Mouse (Mus musculus) hindlimb bud, embryonic 11.5 days (tissue): ENCODE measurements around the gene Gpr146.

Experiments
- DNase-seq: peaks from one replicate; pipeline ENCODE4 v3.0.0-alpha.2; 2012; ENCODE audit warnings: low read depth, low spot score; ENCODE audit errors: extremely low spot score

Gpr146 gene

GRCm38 (mm10) chr5:139355235-139355772 is 22.2 kb upstream of the Gpr146 start:
- DNase-seq: no peak

DNA sequence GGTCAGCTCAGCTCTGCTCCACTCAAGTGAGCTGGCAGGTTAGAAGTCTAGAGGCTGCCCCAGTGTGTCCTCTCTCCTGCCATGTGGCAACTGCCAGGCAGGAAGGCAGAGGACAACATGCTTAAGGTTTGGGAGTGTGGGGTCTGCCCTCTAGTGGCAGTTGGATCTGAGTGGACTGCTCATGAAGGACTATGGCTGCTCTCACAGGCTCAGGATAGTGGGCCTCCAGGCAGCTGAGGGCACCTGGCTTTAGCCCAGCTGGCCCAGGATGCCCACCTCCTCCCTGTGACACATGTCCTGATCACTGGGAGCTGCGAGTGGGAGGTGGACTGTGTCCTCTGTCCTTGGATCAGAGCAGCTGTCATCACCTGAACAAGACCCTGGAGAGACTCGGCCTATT is 18.8 kb upstream of the Gpr146 start:
- DNase-seq: no peak

DNA sequence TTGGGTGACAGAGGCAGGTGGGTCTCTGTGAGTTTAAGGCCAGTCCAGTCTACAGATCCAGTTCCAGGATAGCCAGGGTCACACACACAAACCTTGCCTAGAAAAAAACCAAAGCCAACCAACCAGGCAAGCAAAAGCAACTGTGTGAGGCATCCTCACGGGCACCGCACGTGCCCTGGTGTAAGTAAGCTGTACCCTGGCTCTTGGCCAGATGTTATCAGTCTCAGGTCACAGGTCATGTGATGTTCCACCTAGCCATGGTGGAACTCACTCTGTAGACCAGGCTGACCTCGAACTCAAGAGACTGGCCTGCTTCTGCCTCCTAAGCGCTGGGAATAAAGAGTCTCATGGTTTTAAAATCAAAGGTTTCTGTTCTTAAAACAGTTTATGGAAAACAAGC is 18.3 kb upstream of the Gpr146 start:
- DNase-seq: no peak

DNA sequence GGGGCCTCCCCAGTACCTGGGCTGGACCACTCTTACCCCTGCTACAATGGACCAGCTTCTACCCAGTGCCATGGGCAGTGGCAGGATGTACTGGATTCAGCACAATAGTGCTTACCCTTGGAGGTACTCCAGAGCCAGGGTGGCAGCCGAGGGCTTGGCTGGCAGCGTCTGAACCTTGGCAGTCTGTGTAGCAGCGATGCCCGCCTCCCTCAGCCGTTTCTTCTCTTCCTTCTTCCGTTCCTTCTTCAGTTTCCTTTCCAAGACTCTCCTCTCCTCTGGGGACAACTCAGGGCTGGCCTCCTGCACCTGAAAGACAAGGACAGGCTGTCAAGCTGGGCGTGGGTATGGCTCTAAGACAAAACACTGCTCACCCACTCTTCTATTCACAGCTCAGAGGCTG is 13.6 kb upstream of the Gpr146 start:
- no peak for DNase-seq

DNA sequence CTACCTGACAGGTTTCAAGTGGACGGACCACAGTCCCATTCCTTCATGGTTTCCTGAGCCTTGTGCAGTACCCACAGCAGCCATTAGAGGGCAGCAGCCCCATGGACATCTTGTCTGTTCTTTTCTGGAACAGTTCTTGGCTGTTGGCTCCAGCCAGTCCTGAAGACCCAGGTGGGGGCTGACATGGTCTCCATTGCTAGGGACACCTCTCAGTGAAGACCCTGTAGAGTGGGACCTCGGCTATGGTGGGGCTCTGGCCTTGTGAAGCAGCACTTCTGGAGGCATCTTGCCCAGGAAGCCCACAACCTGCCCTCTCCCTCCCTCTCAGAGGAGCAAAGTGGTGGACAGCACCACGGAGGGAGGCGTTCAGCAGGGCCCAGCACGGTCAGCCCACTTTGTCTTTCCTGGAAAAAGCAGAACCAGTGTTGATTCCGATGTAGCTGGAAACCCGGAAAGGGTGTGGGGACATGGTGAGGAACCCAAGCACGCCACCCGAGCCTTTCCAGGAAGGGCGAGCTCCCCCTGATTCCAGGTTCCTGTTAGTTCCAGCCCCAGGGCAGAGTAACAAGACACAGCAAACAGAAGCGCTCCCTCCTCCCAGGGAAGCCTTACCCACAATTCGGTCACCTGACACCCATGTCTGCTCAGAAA is 13.1 kb upstream of the Gpr146 start:
- DNase-seq: no peak

- no peak for DNase-seq
Observed at GRCm38 (mm10) chr5:139364911-139365571, 12.5 kb upstream of the Gpr146 start.

- DNase-seq: no peak
Observed at GRCm38 (mm10) chr5:139365827-139366226, 11.7 kb upstream of the Gpr146 start.

- no peak for DNase-seq
Observed at GRCm38 (mm10) chr5:139366484-139366883, 11.0 kb upstream of the Gpr146 start.

DNA sequence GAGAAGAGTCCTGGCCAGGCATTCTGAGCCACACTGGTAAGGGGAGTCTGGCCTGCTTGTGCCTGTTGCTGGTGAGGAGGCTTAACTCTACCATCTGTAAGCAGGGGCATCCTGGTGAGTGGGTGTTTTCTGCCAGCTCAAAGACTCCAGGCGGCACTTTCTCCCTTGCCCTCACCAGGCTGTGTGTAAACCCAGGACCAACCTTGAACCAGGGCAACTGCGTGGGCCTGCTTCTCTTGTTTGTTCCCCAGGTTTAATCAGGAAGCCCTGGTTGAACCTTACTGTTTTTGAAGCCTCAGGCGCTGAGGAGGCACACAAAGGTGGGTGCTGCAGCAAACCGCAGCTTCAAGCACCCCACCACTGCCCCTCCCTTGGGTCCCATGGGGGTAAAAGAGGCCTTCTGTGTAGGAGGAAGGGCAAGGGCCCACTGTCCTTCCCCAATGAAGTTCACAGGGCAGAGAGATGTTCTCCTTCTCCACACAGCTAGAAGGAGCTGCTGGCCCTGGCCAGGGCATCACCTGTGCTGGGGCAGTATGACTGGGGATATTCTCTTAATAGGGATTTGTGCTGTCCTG is 9.5 kb upstream of the Gpr146 start:
- no peak for DNase-seq

- DNase-seq: no peak
Observed at GRCm38 (mm10) chr5:139368638-139369320, 8.7 kb upstream of the Gpr146 start.

- DNase-seq: no peak
Observed at GRCm38 (mm10) chr5:139370336-139370735, 7.2 kb upstream of the Gpr146 start.

DNA sequence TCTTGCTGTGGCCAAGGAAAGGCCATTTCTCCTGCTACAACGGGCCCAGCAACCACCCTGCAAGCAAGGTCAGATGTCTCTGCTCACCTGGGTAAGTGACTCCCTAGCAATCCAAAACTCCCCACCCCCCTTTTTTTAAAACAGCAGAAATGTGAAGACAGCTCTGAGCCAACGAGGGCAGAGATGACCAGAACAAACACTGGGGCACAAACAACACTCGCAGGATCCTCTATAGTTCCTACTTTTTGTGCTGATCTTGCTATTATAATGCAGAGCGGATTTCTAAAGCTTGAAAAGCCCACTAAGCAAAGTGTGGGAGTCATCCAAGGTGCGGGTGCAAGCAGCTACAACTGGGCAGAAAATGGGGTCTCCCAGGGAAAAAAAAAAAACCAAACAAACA is 6.4 kb upstream of the Gpr146 start:
- DNase-seq: no peak

DNA sequence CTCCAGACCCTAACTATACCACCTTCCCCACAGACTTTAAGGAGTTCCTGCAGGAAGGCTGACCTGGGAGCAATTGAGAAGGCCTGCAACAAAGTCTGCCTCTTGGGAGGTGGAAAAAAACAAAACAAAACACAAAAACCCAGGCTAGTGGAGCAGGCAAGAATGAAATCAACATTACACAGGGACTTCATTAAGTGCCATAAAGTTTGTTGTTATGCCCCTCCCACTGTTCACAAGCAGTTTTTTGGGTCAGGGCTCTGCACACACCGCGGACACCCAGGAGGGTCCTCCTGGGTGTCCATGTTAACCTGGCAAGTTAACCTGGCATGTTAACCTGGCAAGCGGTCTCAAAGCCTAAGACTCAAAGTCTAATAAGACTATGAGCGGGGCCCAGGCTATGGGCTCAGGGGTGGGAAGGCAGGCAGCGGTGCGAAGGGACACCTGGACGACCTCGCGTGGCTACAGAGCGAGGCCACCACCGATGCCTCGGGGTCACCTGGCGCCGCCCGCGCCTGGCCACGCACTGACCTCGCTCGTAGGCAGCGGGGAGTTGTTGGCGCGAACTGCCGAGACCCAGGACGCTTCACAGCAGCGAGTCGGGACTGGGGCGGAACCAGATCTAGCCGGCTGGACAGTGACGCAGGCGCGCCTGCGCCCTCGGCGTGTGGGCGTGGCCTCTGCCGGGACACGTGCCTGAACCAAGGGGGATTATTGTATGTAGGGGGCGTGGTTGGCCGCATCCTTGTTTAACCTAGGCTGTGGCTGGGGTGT is 5.7 kb upstream of the Gpr146 start:
- DNase-seq: peak; percentile 86

- no peak for DNase-seq
Observed at GRCm38 (mm10) chr5:139373126-139373525, 4.4 kb upstream of the Gpr146 start.

GRCm38 (mm10) chr5:139373889-139374444 is 3.5 kb upstream of the Gpr146 start:
- DNase-seq: no peak

GRCm38 (mm10) chr5:139374841-139375240 is 2.7 kb upstream of the Gpr146 start:
- no peak for DNase-seq

GRCm38 (mm10) chr5:139378271-139378556 is 717 bp downstream of the Gpr146 start:
- DNase-seq: no peak

GRCm38 (mm10) chr5:139378986-139379629 is 1.6 kb downstream of the Gpr146 start:
- no peak for DNase-seq

GRCm38 (mm10) chr5:139379771-139380384 is 2.4 kb downstream of the Gpr146 start:
- DNase-seq: no peak
